Mouse (Mus musculus) left cerebral cortex, postnatal 36 days (tissue): ENCODE measurements around the gene Proser3. TPM values are rescaled to one million over a fixed set of nuclear protein-coding genes. Genes with fewer than 3 reads are reported as not detected.

Experiments
- DNase-seq, 2 experiments: peaks; one replicate each; pipeline ENCODE4 v3.0.0; 2021 to 2022; ENCODE audit warnings: low spot score in 2 of 2, mixed read lengths in 1 of 2
- intact Hi-C: fragments of 180-260 bp; cut with DNase I; formaldehyde crosslinking; loops from one replicate; pipeline ENCODE4 v1.15.1; 2025
- total RNA-seq, 2 experiments: library from RNA; stranded (reverse); gene quantifications; 2 replicates each; pipeline ENCODE4 v1.2.3; 2021

Proser3 gene
- total RNA-seq, 2 experiments from 2014 or later = 2.8 to 4.5 TPM

DNA sequence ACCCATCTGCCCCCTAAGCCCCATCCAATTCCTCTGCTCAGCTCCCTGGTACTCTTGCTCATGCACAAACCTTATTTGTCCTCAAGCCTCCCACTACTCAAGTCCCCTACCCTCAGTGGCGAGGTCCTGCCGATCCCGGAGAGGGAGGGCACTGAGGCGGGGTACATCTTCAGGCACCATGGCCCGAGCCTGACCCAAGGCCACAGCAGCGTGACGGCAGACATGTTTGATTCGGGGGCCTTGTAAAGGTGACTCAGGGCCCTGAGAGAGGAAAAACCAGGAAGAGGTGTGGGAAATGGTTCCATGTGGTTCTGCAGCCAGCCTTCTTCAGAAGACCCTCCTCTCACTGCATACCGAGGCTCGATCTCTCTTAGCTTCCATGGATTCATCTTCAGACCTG lies 32.2 kb upstream of the Proser3 start:
- no peak for DNase-seq
- intact Hi-C loops = no loop called here

DNA sequence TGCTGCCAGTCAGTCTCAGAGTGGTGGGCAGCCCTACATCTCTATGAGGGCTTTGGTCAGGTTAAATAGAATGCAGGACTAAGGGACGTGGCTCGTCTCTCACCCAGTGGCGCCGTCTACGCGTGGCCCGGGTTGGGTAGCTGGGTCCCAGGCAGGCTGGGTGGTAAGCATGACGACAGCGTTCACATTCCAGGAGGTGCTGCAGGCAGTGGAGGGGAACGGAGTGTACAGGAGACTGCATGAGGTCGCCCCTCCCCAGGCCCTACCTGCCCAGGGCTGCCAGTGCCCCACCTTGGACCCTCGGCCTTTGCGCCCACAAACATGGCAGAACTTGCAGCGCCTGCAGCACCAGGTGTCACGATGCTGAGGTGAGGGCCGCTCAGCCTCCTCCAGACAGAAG lies 29.4 kb upstream of the Proser3 start:
- DNase-seq = no peak
- intact Hi-C loops = no loop called here

DNA sequence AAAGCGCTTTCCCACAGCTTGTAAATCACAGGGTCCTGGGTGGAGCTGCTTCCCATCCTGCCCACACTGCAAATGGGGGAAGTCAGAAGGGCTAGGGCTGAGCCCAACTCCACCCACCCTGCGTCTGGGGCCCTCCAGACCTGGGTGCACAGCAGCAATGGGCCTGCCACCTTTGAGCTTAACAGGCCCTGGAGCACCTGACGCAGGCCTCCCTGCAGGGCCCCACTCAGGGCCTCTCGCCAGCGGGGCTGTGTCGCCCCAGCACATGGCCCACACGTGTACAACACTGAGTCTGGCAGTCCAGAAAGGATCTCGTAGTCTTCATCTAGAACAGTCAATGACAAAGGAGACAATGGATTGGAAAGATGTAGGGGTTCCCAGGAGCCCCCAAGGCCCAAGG lies 27.9 kb upstream of the Proser3 start:
- intact Hi-C loops = no loop called here
- no peak for DNase-seq

DNA sequence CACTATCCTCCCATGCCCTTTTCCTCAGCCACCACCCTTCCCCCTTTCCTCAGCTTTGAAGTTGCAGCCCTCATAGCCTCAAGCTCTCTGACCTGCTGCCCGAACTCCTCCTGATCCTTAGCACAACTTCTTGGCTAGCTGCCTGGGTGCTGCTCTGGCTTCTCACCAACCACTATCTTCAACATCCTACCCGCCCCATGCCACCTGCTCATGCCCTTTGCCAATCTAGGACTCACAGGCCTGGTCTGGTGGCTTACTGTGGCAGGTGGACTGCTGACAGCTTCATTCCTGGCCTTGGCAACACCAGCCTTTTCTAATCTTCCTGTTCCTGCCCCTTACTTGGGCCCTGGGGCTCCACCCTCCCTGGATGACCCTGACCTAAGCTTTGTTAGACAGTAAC lies 20.9 kb upstream of the Proser3 start:
- no peak for DNase-seq
- intact Hi-C loops = no loop called here

DNA sequence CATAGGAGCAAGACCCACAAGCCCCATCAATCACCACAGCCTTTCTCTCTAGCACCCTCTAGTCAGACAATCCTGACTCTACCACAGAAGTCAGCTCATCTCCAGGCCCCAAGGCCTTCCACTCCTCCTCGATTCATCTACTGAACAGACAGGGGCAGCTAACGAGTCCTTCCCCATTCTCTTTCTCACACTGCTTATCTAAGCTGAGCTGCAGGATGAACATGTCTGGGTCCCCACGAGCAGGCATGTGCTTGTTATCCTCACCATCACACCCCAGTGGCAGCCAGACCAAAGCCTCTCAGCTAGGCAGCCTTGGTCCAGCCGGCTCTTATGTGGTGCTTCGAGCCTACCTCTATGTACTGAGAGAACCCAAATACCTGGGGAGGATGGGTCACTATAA lies 20.3 kb upstream of the Proser3 start:
- intact Hi-C loops = no loop called here

DNA sequence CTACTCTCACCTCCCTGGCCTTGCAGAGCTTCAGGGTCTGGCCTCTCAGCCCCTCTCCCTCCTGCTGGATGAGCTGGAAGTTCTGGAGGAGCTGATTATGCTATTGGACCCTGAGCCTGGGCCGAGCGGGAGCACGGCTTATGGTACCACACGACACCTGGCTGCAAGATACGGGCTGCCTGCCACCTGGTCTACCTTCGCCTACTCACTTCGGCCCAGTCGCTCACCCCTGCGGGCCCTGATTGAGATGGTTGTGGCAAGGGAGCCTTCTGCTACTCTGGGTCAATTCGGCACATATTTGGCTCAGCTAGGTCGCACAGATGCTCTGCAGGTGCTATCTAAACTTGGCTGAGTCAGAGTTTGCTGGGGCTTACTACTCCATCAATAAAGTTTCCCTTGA lies 15.5 kb upstream of the Proser3 start:
- DNase-seq = no peak
- intact Hi-C loops = no loop called here

More for the DNA sequence above, 20.3 kb upstream of the Proser3 start:
- no peak for DNase-seq

DNA sequence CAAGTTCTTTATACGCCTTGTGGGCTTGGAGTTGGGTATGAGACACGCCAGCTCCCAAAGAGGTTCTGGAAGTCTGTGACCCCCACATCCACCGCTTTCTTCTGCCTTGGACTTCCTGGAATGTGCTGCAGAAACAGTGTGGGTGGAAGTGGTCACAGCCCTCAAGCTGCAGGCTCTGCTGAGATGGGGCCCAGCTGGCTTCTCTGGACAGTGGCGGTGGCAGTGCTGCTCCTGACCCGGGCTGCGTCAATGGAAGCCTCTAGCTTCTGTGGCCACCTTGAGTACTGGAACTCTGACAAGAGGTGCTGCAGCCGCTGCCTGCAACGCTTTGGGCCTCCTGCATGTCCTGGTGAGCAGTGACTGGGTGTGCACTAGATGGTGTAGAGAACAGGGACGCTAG lies 13.9 kb upstream of the Proser3 start:
- no peak for DNase-seq
- intact Hi-C loops = no loop called here

DNA sequence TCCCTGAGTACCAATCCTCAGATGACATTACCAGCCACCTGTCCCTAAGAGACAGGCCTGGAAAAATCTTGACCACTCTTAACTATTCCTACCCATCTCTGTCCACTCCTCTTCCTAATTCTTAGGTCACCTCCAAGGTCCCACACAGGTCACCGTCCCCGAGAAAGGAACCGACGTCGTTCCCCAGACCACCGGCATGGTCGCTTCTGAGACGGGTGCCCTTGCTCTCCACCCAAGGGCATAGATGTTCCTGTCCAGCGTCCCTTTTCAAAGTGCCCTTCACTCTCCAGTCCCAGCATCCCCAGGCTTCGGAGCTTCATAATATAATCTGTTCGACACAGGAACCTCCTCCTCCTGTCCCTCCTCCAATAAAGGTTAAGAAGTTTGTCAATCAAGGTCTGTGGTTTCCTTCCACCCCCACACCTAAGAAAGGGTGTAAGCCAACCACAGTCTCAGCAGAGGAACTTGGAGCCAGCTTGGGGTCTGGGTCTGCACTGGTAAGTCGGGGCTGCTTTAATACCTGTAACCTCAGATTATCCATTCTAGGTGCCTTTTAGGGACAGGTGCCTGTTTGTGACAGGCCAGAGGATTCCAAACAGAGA lies 13.0 kb upstream of the Proser3 start, which contains the start of gene Igflr1:
TSS of gene Igflr1 (plus strand) at position 458 of the 602 bp plus-strand sequence.
- intact Hi-C loops = no loop called here
- DNase-seq = no peak

DNA sequence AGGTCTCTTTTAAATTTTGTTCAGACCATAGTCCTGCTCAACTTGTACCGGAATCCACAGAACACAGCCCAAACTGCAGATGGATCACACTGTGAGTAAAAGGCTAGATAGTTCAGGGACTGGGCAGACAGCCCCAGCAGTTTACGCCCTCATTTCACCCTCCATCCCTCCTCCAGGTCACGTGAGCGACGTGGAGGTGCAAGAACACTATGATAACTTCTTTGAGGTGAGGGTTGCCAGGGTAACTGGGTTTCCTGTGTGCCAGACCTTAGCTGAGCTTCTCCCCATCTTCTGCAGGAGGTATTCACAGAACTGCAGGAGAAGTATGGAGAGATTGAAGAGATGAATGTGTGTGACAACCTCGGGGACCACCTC lies 11.8 kb upstream of the Proser3 start:
- intact Hi-C loops = loop anchor here (2.0 kb wide), 2 partner anchors 25 to 121 kb away; partner anchors contain the start of gene Kmt2b

DNA sequence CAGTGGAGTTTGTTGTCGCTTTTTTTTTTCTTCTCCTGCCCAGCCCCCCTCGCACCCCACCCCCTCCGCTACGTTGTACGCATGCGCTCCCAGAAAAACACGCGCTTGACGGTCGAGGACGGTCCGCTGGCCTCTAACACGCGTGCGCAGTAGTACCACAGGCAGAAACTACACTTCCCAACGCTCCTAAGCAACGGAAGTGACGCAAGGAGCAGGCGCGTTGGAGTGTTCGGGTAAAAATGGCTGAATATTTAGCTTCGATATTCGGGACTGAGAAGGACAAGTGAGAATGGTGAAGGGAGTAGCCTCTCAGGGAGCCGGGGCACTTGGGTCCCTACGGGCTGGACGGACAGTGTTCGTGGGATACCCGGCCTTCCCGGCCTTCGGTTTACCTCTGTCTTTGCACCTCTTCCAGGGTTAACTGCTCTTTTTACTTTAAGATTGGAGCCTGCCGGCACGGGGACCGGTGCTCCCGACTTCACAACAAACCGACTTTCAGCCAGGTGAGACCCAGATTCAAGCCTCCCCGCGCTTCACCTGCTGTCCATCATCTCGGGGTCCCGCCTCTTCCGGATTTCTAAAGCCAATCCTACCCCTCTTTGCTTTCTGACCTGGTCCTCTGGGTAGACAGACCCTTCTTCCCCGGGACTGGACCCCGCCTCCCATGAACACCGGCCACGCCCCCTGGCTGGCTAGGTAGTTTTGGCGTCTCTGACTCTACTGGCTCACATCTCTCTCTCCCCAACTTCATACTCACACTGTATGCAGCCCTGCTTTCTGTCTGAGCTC lies 11.2 kb upstream of the Proser3 start, which contains the start of the genes U2af1l4, Gm49396 and Psenen:
TSS of gene U2af1l4 (plus strand) at position 185 of the 789 bp plus-strand sequence.
TSS of gene Gm49396 (plus strand) at position 228 of the 789 bp plus-strand sequence.
TSS of gene Psenen (minus strand) at position 511 of the 789 bp plus-strand sequence.
- peak; percentile 93 to 95 for DNase-seq
- intact Hi-C loops = loop anchor here (2.0 kb wide), 2 partner anchors 25 to 121 kb away; partner anchors contain the start of gene Kmt2b

More for the DNA sequence above, 11.8 kb upstream of the Proser3 start:
- DNase-seq = no peak

DNA sequence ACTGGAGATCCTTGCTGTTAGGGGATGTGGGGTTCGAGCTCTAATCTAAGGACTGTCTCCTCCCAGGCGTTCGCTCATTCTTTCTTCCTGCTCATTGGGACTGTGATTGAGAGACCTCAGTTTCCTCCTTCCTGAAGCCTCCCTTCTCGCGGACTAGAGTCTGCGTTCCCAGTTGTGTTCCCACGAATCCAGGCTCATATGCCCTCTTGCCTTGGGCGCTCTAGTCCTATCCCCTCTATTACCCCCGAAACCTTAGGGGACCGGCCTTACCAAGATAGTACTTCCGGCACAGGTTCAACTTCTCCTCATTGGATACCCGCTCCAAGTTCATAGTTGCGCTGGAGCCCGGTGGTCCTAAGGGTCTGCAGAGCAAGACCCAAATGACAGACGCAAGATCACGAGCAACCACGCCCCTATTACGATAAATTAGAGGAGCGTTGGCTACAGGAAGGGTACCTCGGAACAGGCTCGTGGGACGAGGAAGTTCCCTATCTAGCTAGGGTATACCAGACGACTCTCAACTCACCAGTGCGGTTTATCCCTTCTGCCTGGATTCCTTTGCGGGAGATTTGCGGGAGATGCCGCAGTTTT lies 10.5 kb upstream of the Proser3 start:
- no peak for DNase-seq
- intact Hi-C loops = loop anchor here (2.0 kb wide), 2 partner anchors 26 to 120 kb away; partner anchors contain the start of gene Kmt2b

DNA sequence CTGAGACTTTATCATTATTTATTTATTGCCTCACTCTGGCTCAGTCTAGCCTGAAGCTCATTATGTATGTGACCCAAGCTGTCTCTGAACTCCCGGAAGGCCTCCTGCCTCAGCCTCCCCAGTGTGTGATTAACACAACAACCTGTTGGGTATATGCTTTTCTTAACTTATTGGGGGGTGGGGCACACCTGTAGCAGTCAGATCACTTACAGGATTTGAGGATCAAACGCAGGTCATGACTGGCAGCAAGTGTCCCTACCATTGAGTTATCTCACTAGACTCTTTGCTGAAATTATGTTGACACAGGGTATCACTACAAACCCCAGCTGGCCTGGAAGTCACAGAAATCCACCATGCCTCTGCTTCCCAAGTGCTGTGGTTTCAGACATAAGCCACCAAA lies 8.2 kb upstream of the Proser3 start:
- intact Hi-C loops = no loop called here
- no peak for DNase-seq

DNA sequence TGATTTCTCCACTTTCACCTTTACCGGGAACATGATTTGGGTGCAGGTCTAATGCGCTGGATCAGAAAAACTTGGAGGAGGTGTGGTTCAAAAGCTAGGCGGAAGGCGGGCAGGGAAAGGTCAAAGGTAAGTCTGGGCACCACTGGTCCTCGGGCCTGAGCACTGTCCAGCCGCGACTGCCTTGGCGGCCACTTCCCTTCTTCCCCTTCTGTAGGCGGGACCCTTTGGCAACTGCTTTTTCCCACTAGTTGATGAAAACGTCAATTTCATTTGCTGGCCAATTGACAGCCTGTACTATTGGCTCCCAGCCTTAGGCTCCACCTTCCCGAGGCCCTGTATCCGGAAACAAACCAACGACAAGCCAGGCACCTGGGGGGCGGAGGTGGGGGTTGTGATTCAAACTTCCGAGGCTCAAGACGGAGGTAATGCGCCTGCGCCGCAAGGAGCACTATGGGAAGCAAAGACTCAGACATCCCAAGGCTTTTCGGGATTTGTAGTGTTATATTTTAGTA lies 7.4 kb upstream of the Proser3 start, which contains the start of gene Lin37:
TSS of gene Lin37 (minus strand) at position 396 of the 512 bp plus-strand sequence.
- DNase-seq = peak; percentile 97 to 98
- intact Hi-C loops = no loop called here

DNA sequence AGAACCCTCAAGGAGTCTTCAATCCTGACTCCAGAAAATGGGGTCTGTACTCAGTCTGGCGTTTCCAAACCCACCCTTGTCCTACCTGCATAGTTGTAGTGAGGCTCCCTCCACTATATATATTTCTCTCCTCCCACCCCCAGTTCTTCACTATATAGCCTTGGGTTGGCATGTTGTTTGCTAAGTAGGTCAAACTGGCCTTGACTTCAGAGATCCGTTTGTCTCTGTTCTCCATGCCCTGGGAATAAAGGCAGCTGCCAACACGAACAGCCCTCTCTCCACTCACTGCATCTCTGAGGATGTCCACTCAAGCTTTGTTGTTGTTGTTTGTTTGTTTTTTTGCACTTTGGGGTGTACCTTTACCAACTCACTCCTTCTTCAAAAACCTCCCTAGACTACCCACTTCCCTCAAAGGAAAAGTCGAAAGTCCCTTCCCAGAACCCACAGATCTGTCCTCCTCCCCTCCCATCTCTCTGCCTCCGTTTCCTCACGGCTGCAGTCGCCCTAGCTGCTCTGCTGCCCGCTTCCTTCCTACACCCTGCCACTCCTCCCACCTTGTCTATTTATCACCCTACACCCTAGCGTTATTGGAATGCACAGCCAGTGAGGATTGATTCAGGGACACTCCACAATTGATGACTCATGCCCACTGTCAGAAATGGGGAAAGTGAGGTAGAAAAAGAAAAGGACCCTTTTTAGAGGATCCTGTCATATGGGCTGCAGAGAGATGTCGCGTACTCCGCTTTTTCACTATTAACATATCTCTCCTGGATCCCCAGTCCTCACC lies 6.8 kb upstream of the Proser3 start:
- intact Hi-C loops = no loop called here

DNA sequence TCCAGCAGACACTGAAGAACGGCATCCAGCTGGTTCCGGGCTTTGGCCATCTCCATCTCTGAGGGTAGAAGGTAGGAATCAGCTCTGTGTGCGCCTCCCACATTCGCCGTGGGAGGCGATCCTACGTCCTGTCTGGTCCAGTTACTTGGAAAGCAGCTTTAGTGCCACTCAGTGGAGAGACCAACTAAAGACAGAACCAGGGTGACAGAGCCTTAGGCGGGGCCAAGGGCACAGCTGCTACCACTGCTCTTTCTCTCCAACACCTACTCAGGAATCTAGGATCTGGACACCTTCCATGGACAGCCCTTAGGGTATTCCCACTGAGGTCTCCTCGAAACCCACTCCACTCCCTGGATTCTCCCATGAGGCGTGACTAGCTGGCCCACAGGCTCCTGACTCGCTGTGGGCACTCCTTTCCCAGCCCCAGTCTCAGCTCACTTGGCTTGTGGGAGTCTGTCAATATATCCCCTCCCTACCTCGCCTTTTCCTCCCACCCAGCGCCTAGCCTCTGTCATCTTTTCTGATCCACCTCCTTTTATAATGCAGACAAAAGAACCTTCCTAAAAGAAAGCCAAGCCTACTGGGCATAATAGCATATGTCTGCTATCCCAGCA lies 5.9 kb upstream of the Proser3 start:
- no peak for DNase-seq
- intact Hi-C loops = no loop called here

More for the DNA sequence above, 6.8 kb upstream of the Proser3 start:
- no peak for DNase-seq

DNA sequence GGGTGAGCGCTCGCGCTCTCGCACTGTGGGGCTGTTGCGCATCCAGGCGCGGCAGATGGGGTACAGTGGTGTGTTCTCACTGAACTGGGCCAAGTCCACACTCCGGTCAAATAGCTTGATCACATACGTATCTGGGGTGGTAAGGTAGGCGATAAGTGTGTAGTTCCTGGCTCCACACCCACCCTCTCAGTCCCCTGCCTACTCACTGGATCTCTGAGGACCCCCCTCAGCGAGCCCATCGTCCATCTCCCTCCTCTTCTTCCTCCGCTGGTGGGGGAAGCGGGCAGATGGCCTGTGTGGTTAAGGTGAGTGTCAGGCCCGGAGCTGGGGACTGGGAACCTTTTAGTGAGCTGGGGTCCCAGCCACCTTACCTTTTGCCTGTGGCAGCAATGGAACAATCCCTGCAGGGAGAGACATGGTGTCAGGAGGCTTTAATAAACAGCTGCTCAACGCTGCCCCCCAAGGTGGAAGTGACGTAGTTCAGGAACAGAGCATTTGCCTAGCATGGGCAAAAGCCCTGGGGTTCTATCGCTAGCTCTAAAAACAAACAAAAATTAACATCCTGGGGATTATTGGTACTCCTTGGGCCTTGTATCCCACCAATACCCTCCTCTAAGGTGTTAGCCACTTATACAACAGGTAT lies 4.9 kb upstream of the Proser3 start:
- no peak for DNase-seq
- intact Hi-C loops = no loop called here

DNA sequence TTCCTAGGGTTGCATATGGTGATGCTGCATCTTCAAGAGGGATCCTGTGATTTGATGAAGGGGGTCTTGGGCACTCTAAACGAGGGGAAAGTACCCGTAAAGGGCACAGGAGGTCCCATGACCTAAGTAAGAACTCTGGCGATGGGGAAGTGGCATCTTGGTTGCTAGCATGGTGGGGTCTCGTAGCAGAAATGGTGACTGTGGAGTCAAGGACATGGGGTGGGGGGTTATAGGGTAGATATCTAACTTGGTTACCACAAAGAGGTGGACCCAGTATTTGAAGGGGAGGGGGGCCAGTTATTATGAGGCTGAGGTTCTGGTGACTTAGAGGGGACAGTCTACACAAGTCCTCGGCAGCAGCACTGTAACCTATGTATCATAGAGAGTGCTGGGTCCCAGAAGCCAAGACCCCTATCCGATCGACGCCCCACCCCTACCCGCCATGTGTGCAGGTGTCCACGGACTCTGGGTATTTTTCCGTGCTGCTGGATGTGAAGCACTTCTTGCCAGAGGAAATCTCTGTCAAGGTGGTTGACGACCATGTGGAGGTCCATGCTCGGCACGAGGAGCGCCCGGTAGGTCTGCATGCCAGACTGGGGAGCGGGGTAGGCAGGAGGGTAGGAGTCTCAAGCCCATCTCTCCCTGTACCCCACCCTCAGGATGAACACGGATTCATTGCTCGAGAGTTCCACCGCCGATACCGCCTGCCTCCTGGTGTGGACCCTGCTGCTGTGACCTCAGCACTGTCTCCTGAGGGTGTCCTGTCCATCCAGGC lies 1.9 kb upstream of the Proser3 start:
- no peak for DNase-seq
- intact Hi-C loops = no loop called here
